Mouse (Mus musculus) layer of hippocampus, adult 18-20 months (tissue): ENCODE measurements around the gene Srbd1. TPM values are rescaled to one million over a fixed set of nuclear protein-coding genes. Genes with fewer than 3 reads are reported as not detected.
A peak's percentile ranks its signal among the peaks of the same experiment; 100 is the strongest.

Experiments used
- DNase-seq, 2 experiments: peaks; one replicate each; pipeline ENCODE4 v3.0.0; 2022; ENCODE audit warnings: low spot score in 2 of 2
- total RNA-seq, 2 experiments: library from RNA; stranded (reverse); gene quantifications; 2 replicates each; pipeline ENCODE4 v1.2.3; 2021

Srbd1 gene
- total RNA-seq, 2 experiments from 2014 or later: 15.0 to 15.7 TPM

- no peak for DNase-seq
Observed at GRCm38 (mm10) chr17:86038211-86038648, 106.7 kb downstream of the Srbd1 start.

- DNase-seq: no peak
Observed at GRCm38 (mm10) chr17:86035576-86035975, 109.4 kb downstream of the Srbd1 start.

- no peak for DNase-seq
Observed at GRCm38 (mm10) chr17:86035146-86035545, 109.8 kb downstream of the Srbd1 start.

- no peak for DNase-seq
Observed at GRCm38 (mm10) chr17:86034641-86035040, 110.3 kb downstream of the Srbd1 start.

- no peak for DNase-seq
Observed at GRCm38 (mm10) chr17:86032113-86032714, 112.8 kb downstream of the Srbd1 start.

- no peak for DNase-seq
Observed at GRCm38 (mm10) chr17:86030016-86030415, 115.0 kb downstream of the Srbd1 start.

- no peak for DNase-seq
Observed at GRCm38 (mm10) chr17:86029175-86029574, 115.8 kb downstream of the Srbd1 start.

GRCm38 (mm10) chr17:86027577-86028199, 117.3 kb downstream of the Srbd1 start:
- no peak for DNase-seq

- DNase-seq: no peak
Observed at GRCm38 (mm10) chr17:86024589-86024988, 120.4 kb downstream of the Srbd1 start.

- no peak for DNase-seq
Observed at GRCm38 (mm10) chr17:86022366-86022765, 122.6 kb downstream of the Srbd1 start.

GRCm38 (mm10) chr17:86021815-86022214, 123.2 kb downstream of the Srbd1 start:
- no peak for DNase-seq

GRCm38 (mm10) chr17:86021231-86021630, 123.7 kb downstream of the Srbd1 start:
- DNase-seq: no peak

GRCm38 (mm10) chr17:86019793-86020192, 125.2 kb downstream of the Srbd1 start:
- no peak for DNase-seq

- DNase-seq: no peak
Observed at GRCm38 (mm10) chr17:86014246-86014645, 130.7 kb downstream of the Srbd1 start.

- DNase-seq: no peak
Observed at GRCm38 (mm10) chr17:86012576-86012975, 132.4 kb downstream of the Srbd1 start.

GRCm38 (mm10) chr17:86011849-86012248, 133.1 kb downstream of the Srbd1 start:
- DNase-seq: no peak

- no peak for DNase-seq
Observed at GRCm38 (mm10) chr17:86008401-86008800, 136.6 kb downstream of the Srbd1 start.

GRCm38 (mm10) chr17:86002113-86002512, 142.9 kb downstream of the Srbd1 start:
- no peak for DNase-seq

- DNase-seq: no peak
Observed at GRCm38 (mm10) chr17:86001667-86002066, 143.3 kb downstream of the Srbd1 start.

- DNase-seq: peak; percentile 30 to 73
Observed at GRCm38 (mm10) chr17:85995727-85996126, 149.2 kb downstream of the Srbd1 start.

- no peak for DNase-seq
Observed at GRCm38 (mm10) chr17:85995086-85995485, 149.9 kb downstream of the Srbd1 start.

- no peak for DNase-seq
Observed at GRCm38 (mm10) chr17:85989058-85989769, 155.8 kb downstream of the Srbd1 start.
